Mouse (Mus musculus) embryonic fibroblast, embryonic 13.5 days (primary cell): ENCODE measurements around the gene Srebf2.

Experiments used
- CTCF ChIP-seq: IDR thresholded peaks from 2 replicates; pipeline ENCODE4 v1.5.1; 2011; ENCODE audit warnings: mild to moderate bottlenecking, control low read depth, low read length, moderate library complexity, borderline replicate concordance; ENCODE audit not compliant: insufficient read depth
- POLR2A ChIP-seq: IDR thresholded peaks from 2 replicates; pipeline ENCODE4 v1.6.1; 2011; ENCODE audit warnings: low read depth, mild to moderate bottlenecking, control low read depth, low read length, moderate library complexity

GRCm38 (mm10) chr15:82148510-82148911 lies 1.5 kb downstream of the Srebf2 start:
- TF ChIP-seq CTCF = no peak
- TF ChIP-seq POLR2A = no peak
